Mouse (Mus musculus) megakaryocyte-erythroid progenitor cell, adult 5-6 weeks (primary cell): ENCODE results near the gene Zcchc17. TPM values are rescaled to one million over a fixed set of nuclear protein-coding genes. Genes with fewer than 3 reads are reported as not detected.

Experiments used
- total RNA-seq, 2 experiments: library from RNA; stranded (forward) in 1 of 2; stranded (reverse) in 1 of 2; fragments of 200-1000, 215-1000 nt in 1 of 2; fragments of >200 nt in 1 of 2; fragmentation: Nextera tagmentation in 1 of 2; gene quantifications; 2 replicates each; pipeline ENCODE4 v1.2.3; 2014 to 2017

Zcchc17 gene
- total RNA-seq, 2 experiments from 2014 or later: 62.0 to 80.6 TPM

Other genes starting within 250 kb of the Zcchc17 start
- not detected in 2 replicates for gene Hcrtr1, start 220.6 kb downstream of the Zcchc17 start, total RNA-seq (2014; fragmentation: Nextera tagmentation)
- not detected in 2 replicates for gene Hcrtr1, start 220.6 kb downstream of the Zcchc17 start, total RNA-seq (2017)
- gene Tinagl1, start 184.8 kb downstream of the Zcchc17 start, total RNA-seq (2014; fragmentation: Nextera tagmentation): 2.7 and 15.3 TPM in 2 replicates
- gene Tinagl1, start 184.8 kb downstream of the Zcchc17 start, total RNA-seq (2017): 1.8 and 2.7 TPM in 2 replicates
- not detected in 2 replicates for gene Gm853, start 137.5 kb downstream of the Zcchc17 start, total RNA-seq (2014; fragmentation: Nextera tagmentation)
- gene Gm853, start 137.5 kb downstream of the Zcchc17 start, total RNA-seq (2017): not detected in 2 replicates
- gene Serinc2, start 80.7 kb downstream of the Zcchc17 start, total RNA-seq (2014; fragmentation: Nextera tagmentation): not detected in 2 replicates
- gene Serinc2, start 80.7 kb downstream of the Zcchc17 start, total RNA-seq (2017): not detected in 2 replicates
- gene Fabp3, start 51.3 kb downstream of the Zcchc17 start, total RNA-seq (2014; fragmentation: Nextera tagmentation): not detected in 2 replicates
- gene Fabp3, start 51.3 kb downstream of the Zcchc17 start, total RNA-seq (2017): not detected in 2 replicates
- not detected in 2 replicates for gene Gm10570, start 51.3 kb downstream of the Zcchc17 start, total RNA-seq (2014; fragmentation: Nextera tagmentation)
- not detected in 2 replicates for gene Gm10570, start 51.3 kb downstream of the Zcchc17 start, total RNA-seq (2017)
- 96.3 and 106 TPM in 2 replicates for gene Snrnp40, start 189 bp upstream of the Zcchc17 start, total RNA-seq (2014; fragmentation: Nextera tagmentation)
- gene Snrnp40, start 189 bp upstream of the Zcchc17 start, total RNA-seq (2017): 83.7 and 96.3 TPM in 2 replicates
- 0.44 TPM in 1 of 2 replicates, not detected in the other for gene Nkain1, start 214.2 kb upstream of the Zcchc17 start, total RNA-seq (2014; fragmentation: Nextera tagmentation)
- gene Nkain1, start 214.2 kb upstream of the Zcchc17 start, total RNA-seq (2017): not detected in 2 replicates